Mouse (Mus musculus): ENCODE results near the gene Ttll6.

DNA sequence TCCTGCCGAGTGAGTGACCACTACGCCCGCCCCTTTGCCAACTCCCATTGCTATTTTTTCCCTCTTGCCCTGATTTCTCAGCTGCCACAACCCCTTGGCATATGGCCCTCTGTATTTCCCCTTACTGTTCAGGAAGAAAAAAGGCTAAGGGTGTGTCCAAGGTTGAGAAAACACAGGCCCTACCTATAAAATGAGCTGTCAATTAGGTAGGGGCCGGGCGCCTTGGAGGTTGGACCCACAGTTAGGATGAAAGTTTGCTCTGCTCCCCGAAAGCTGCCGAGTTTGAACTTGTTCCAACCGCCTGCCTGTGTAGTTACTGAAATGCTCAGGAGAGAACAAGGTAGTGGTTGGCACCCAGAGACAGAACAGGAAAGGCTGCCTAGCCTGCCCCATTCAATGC is 2.3 kb downstream of the Ttll6 start:
- TF ChIP-seq CTCF (IDR thresholded peaks at IDR 0.05; ENCODE audit: borderline replicate concordance, control insufficient read depth, extremely low read depth, insufficient read depth, low read length, poor library complexity), result no peak
- TF ChIP-seq POLR2A (IDR thresholded peaks at IDR 0.05; ENCODE audit: control insufficient read depth, extremely low read depth, insufficient read depth, low read length, poor library complexity), result no peak
